13 mouse cellular contexts compared by ENCODE assay signal in genomic region chr17:29824208-29824509, GRCm38 (mm10).
DNase-seq lines count a peak whose midpoint lies in the region; ATAC-seq and TF ChIP-seq lines count a peak whose summit lies in the region.
"Had no signal": no experiment of that assay in that cellular context is flagged by ENCODE, and none has a peak within 500 bp of the region (broad histone marks: within the 10 kb centered on the region; RNA-seq: fewer than 3 reads in every experiment).

No protein-coding gene starts in this region.

- H3K9ac ChIP-seq in heart, embryonic 14.5 days (ENCODE audit: low read length): peak overlapping the region; percentile 58; the same call in 1 of the 2 replicates
- H3K9ac ChIP-seq in hindbrain, embryonic 13.5 days: no peak overlapping the region
- H3K9ac ChIP-seq: embryonic facial prominence, embryonic 12.5 days; forebrain, embryonic 12.5 days; limb, embryonic 12.5 days had no signal

- H3K27ac ChIP-seq in heart, embryonic 14.5 days (replicated peaks in 1 of 2; ENCODE audit: control insufficient read depth in 1 of 2, insufficient read depth in 1 of 2, low read depth in 2 of 2, low read length in 2 of 2): peak overlapping the region; percentile 58 to 85
- no peak overlapping the region for H3K27ac ChIP-seq in hindbrain, embryonic 13.5 days
- H3K27ac ChIP-seq: embryonic facial prominence, embryonic 12.5 days; forebrain, embryonic 12.5 days; limb, embryonic 12.5 days; macrophage had no signal

- no peak for TF ChIP-seq POLR2A in myocyte (IDR thresholded peaks at IDR 0.05; ENCODE audit: insufficient read length, low read depth)

- H3K36me3 ChIP-seq in heart, embryonic 14.5 days (ENCODE audit: control insufficient read depth, insufficient read depth, low read length): no peaks in the 10 kb centered on the region
- no peaks in the 10 kb centered on the region for H3K36me3 ChIP-seq in myocyte (ENCODE audit: control insufficient read depth, insufficient read depth)
- H3K36me3 ChIP-seq in hindbrain, embryonic 13.5 days: no peaks in the 10 kb centered on the region
- H3K36me3 ChIP-seq: embryonic facial prominence, embryonic 12.5 days; forebrain, embryonic 12.5 days; limb, embryonic 12.5 days had no signal

- no peak overlapping the region for H3ac ChIP-seq in myocyte (ENCODE audit: control insufficient read depth, insufficient read length)

- H3K9me3 ChIP-seq in heart, embryonic 14.5 days (ENCODE audit: control insufficient read depth, low read length): no peaks in the 10 kb centered on the region
- H3K9me3 ChIP-seq in hindbrain, embryonic 13.5 days: no peaks in the 10 kb centered on the region
- H3K9me3 ChIP-seq: embryonic facial prominence, embryonic 12.5 days; forebrain, embryonic 12.5 days; limb, embryonic 12.5 days had no signal

- no peak for ATAC-seq in heart, embryonic 14.5 days (ENCODE audit: insufficient number of reproducible peaks, insufficient read depth, low FRiP score, low read depth)
- ATAC-seq in hindbrain, embryonic 13.5 days (ENCODE audit: low FRiP score): no peak

- DNase-seq in heart, adult 11 months: peak; percentile 93
- no peak for DNase-seq in heart, adult 8-10 months (ENCODE audit: low spot score)
- peak; percentile 29 for DNase-seq in ovary, postnatal 36 days (ENCODE audit: low spot score)
- DNase-seq in ovary, postnatal 10 days (ENCODE audit: low spot score): no peak
- no peak for DNase-seq in kidney, adult 18-20 months
- DNase-seq: kidney, postnatal 25 days had no signal

- no peak overlapping the region for H3K4me3 ChIP-seq in heart, embryonic 14.5 days (ENCODE audit: control insufficient read depth in 1 of 2, insufficient read depth in 1 of 2, low read depth in 1 of 2, low read length in 2 of 2)
- H3K4me3 ChIP-seq in myocyte: no peak overlapping the region
- H3K4me3 ChIP-seq in hindbrain, embryonic 13.5 days: no peak overlapping the region
- H3K4me3 ChIP-seq: embryonic facial prominence, embryonic 12.5 days; forebrain, embryonic 12.5 days; limb, embryonic 12.5 days had no signal

- H3K4me2 ChIP-seq in heart, embryonic 14.5 days (ENCODE audit: low read length): peak overlapping the region; percentile 41
- peak overlapping the region; percentile 56 for H3K4me2 ChIP-seq in myocyte (ENCODE audit: low read depth)
- H3K4me2 ChIP-seq in hindbrain, embryonic 13.5 days: no peak overlapping the region
- H3K4me2 ChIP-seq: embryonic facial prominence, embryonic 12.5 days; forebrain, embryonic 12.5 days; limb, embryonic 12.5 days had no signal

- H3K4me1 ChIP-seq in heart, embryonic 14.5 days (ENCODE audit: control insufficient read depth in 2 of 2, insufficient read depth in 2 of 2, low read length in 2 of 2): peaks cover 27% of the 10 kb centered on the region in 2 experiments
- peaks cover 10% of the 10 kb centered on the region for H3K4me1 ChIP-seq in hindbrain, embryonic 13.5 days (replicated peaks)
- H3K4me1 ChIP-seq: embryonic facial prominence, embryonic 12.5 days; limb, embryonic 12.5 days had no signal

- no peaks in the 10 kb centered on the region for H3K79me2 ChIP-seq in myocyte (ENCODE audit: control insufficient read depth, insufficient read depth)

- WGBS in heart, embryonic 14.5 days: 19% methylated on average over 5 of the region's 5 CpGs
- WGBS in hindbrain, embryonic 13.5 days: 67% methylated on average over 5 of the region's 5 CpGs

- H3K27me3 ChIP-seq in heart, embryonic 14.5 days (ENCODE audit: control insufficient read depth, insufficient read depth, low read length): peaks cover 4% of the 10 kb centered on the region; the same call in 1 of the 2 replicates
- no peaks in the 10 kb centered on the region for H3K27me3 ChIP-seq in myocyte (ENCODE audit: control insufficient read depth, insufficient read depth, insufficient read length)
- 0 out of 2 replicates have a peak, but pooled peaks cover 3% of the 10 kb centered on the region for H3K27me3 ChIP-seq in hindbrain, embryonic 13.5 days
- H3K27me3 ChIP-seq: embryonic facial prominence, embryonic 12.5 days had no signal

TF ChIP-seq in myocyte, 11 proteins besides CTCF, POLR2A, EP300 and RAD21:
- TF ChIP-seq MYOD1 (IDR thresholded peaks at IDR 0.05; ENCODE audit: control insufficient read depth in 1 of 3, insufficient read length in 2 of 3, low read depth in 2 of 3): peak in 1 of 3 experiments; percentile 46
- no peak for TF ChIP-seq TCF12 (IDR thresholded peaks at IDR 0.05; ENCODE audit: insufficient read depth, poor library complexity, severe bottlenecking)

Comparison
In these comparisons a context has a peak if more than half of its experiments do, and no peak if none do; other contexts are left out.
1. DNase-seq: peak in heart, adult 11 months (single experiment) and ovary, postnatal 36 days (single experiment); none in heart, adult 8-10 months (single experiment), ovary, postnatal 10 days (single experiment) and kidney, adult 18-20 months (single experiment).